Mouse (Mus musculus): ENCODE measurements around the gene Pla2g2c. TPM values are rescaled to one million over a fixed set of nuclear protein-coding genes. Genes with fewer than 3 reads are reported as not detected.

Gene Pla2g2c
- polyA plus RNA-seq, 1 experiment = not detected

DNA sequence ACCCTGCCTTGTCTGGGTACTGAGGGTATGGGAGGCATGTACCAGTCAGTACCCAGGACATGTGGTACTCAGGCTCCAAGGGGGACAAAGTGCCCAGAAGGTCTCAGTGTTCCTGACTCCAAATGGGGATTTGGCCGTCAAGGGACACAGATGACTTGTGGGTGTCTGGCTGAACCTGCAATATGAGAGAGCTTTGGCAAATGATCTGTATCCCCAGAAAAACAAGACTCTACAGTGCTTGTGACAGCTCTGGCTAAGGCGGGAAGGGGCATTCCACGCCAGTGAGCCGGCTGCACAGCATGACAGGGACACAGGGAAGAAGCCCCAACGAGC, 5.4 kb upstream of the Pla2g2c start:
- peaks cover 5% of the 10 kb centered on the region; the same call in 1 of the 2 replicates for H3K4me1 ChIP-seq (ENCODE audit: control insufficient read depth, insufficient read depth, insufficient read length, low read length)
- no peak overlapping the region for H3K4me3 ChIP-seq (ENCODE audit: insufficient read depth, low read depth, low read length)
- no peak overlapping the region for H3K27ac ChIP-seq (replicated peaks; ENCODE audit: low read depth, low read length)

DNA sequence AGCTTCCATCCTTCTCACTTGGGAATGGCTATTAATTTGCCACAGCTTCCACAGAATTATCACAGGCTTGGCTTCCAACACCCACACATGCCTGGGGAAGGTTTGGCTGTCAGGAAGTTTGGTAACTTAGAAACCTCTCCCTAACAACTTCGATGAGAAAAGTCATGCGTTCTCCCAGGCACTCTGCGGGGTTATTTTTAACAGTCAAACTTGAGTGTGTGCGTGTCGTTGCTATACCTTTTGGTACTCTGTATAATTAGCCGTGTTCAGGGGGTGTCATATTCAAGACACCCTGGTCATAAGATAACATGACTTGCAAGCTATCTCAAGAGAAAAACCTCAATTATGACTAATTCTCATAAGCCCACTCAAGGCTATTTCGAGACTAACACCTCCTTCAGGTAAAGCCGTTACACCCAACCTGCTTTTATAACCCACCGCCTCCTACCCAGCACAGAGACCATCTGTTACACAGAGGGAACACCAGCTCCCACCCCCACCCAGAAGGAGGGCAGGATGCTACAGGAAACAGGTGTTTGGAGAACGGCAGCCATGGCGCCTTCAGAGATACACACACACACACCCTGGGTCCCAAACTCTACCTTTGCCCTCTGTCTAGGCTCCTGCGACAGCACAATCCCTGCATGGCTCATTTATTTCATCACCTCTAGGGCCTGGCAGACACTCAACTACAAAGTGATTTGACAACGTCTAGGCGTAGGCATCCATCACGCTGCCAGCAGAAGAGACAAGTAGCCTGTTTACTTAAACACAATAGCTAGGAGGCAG, 905 bp upstream of the Pla2g2c start:
- H3K27ac ChIP-seq (replicated peaks; ENCODE audit: low read depth, low read length) = no peak overlapping the region
- H3K4me3 ChIP-seq (ENCODE audit: insufficient read depth, low read depth, low read length) = no peak overlapping the region
- peaks cover 14% of the 10 kb centered on the region for H3K4me1 ChIP-seq (ENCODE audit: control insufficient read depth, insufficient read depth, insufficient read length, low read length)

DNA sequence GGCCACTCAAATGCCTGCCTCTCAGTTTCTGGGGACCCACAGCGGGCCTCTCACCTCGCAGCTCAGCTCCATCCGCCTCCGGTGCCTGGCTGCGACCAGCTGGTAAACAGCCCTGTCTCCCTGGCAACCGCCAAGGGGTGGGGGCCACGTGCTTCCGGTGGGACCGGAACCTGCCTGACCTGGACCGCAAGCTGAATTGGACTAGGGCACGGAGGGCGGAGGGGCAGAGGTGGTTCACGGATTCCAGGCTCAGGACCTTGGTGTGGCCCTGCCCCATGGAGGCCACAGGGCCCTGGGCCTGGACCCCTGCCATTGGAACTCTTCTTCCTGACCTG, 502 bp downstream of the Pla2g2c start:
- Histone ChIP-seq H3K4me3 (ENCODE audit: insufficient read depth, low read depth, low read length) (no peak overlapping the region; the same call in 1 of the 2 replicates), H3K4me1 (ENCODE audit: control insufficient read depth, insufficient read depth, insufficient read length, low read length) (peaks cover 14% of the 10 kb centered on the region), H3K27ac (replicated peaks; ENCODE audit: low read depth, low read length) (no peak overlapping the region)

DNA sequence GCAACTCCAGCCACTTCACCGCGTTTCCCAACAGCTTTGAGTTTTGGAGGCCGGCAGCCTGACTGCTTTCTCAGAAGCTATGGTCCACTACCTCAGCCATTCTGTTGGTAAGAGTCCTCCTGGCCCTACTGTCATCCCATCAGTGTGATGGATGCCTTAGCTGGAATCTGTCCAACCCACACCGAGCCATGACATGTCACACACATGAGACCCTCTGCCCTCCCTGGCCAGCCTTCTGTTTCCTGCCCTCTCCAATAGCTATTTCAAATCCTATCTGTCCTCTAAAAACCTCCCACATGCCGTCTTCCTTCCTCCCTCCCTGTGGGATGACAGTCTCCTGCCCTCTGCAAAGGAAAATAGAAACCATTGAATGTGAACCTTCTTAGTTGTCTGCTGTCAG, 1.2 kb downstream of the Pla2g2c start:
- Histone ChIP-seq H3K4me3 (ENCODE audit: insufficient read depth, low read depth, low read length) (no peak overlapping the region), H3K27ac (replicated peaks; ENCODE audit: low read depth, low read length) (no peak overlapping the region), H3K4me1 (ENCODE audit: control insufficient read depth, insufficient read depth, insufficient read length, low read length) (peaks cover 14% of the 10 kb centered on the region)

DNA sequence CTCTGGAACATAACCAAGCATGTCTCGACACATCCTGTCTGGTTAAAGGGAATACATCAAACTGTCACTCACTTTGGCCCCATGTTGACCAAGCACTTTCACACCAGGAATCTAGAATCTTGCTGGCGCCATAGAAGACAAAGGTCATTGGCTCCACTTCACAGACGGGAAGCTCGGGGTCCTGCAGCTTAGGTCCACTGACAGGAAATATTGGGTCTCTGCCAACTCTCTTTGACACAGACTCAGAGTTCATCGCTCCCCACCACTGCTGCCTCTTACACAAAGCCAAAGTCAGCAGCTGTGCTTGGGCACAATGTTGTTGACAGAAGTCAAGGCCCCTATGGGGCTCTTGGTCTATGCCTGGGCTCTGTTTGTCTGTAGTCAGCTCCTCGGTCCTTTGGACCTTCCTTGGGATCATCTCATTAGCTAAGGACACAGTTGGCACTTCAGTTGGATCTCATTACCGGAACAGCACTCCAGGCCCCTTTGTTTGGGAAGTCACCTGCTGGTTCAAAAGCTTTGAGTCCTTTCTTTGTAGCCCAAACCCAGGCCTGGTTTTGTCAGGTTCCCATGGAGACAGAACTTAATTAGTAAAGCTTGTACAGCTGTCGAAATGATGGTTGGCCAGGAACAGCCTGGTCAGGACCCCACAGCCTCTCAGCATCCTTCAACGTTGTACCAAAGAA, 4.6 kb downstream of the Pla2g2c start:
- Histone ChIP-seq H3K4me3 (ENCODE audit: insufficient read depth, low read depth, low read length) (no peak overlapping the region), H3K4me1 (ENCODE audit: control insufficient read depth, insufficient read depth, insufficient read length, low read length) (peaks cover 10% of the 10 kb centered on the region), H3K27ac (replicated peaks; ENCODE audit: low read depth, low read length) (no peak overlapping the region)

DNA sequence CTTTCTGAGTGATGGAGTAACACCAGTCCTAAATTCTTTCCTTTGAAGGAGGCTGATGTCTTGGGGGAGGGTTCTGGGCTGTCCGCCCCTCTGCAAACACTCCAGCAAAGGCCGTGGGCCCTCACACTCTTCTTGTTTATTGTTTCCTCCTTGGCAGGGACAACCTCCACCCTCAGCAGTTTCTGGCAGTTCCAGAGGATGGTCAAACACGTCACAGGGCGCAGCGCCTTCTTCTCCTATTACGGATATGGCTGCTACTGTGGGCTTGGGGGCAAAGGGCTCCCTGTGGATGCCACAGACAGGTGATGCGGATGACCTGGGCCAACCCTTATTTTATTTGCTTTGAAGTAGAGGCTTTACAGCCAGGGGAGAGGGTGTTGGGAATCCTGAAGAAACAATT, 9.5 kb downstream of the Pla2g2c start:
- no peak overlapping the region for H3K27ac ChIP-seq (replicated peaks; ENCODE audit: low read depth, low read length)

DNA sequence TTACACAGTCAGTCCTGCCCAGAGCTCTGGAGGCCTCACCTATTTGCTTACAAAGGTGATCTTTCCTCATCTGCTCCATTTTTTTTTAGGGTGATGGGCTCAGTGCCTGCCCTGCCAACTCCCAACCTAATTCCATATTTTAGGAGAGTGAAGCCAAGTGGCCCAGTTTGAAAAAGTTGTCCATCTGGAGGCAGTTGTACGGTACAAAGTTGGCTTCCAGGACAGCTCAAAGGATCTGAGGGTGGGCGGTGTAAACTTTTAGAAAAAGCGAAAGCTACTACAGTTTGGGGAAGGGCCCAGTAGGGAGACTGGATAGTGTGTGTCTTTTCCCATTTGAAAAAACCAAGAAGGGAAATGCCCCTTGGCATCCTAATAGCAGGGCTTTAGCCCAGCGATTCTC, 10.3 kb downstream of the Pla2g2c start:
- Histone ChIP-seq H3K4me1 (ENCODE audit: control insufficient read depth, insufficient read depth, insufficient read length, low read length) (no peaks in the 10 kb centered on the region), H3K4me3 (ENCODE audit: insufficient read depth, low read depth, low read length) (no peak overlapping the region), H3K27ac (replicated peaks; ENCODE audit: low read depth, low read length) (no peak overlapping the region)

More for the DNA sequence above, 9.5 kb downstream of the Pla2g2c start:
- no peak overlapping the region for H3K4me3 ChIP-seq (ENCODE audit: insufficient read depth, low read depth, low read length)
- no peaks in the 10 kb centered on the region for H3K4me1 ChIP-seq (ENCODE audit: control insufficient read depth, insufficient read depth, insufficient read length, low read length)

DNA sequence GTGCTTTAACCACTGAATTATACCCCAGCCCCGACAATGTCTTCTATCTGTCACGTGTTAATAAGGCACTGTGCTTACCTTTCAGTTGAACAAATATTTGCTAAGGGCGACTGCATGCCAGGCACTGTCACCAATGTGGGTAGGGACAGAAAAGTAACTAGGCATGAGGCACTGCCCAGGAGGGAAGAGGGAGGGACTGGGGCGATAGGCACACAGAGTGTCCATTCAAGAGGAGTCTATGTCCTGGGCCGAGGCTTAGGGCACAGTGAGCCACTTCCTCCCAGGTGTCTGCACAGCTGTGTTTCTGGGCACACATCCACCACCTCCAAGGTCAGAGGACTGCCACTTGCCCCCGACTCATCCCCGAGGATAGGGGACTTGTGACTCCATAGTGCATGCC, 12.4 kb downstream of the Pla2g2c start, which contains the start of gene Ubxn10:
TSS of gene Ubxn10 (minus strand) at position 137 of the 400 bp plus-strand sequence.
- H3K4me3 ChIP-seq (ENCODE audit: insufficient read depth, low read depth, low read length) = no peak within 1 kb of the TSS
- H3K27ac ChIP-seq (replicated peaks; ENCODE audit: low read depth, low read length) = no peak within 1 kb of the TSS

DNA sequence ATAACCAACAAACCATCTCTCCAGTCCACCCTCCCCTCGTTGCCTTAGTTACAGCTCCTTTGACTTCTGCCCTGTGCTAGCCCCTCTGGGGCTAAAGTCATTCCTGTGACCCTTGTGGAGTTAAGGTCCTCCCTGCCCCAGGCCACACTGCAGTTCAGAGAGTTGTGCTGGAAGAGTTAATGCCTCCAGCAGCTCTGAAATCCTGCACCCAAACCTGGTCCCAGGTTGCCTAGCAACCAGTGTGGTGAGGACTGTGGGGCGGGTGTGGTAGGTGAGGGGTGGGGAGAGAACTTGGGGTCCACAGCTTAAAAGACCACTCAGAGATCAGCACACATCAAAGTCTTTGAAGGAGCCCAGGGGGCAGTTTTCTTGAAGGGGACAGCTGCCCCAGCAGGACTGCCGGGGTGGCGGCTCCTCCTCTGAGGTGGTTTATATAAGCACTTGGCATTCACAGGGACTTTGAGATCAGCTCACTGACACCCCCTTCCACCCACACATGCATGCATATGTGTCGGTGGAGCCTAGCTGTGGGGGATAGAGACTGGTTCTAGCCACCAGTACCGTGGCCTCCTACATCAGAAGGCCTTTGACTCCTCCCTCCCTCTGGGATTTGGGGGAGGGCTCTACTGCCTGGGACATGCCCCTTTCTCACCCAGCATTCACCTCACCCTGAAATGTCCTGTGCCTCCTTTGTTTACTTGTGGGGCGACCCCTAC, 14.7 kb downstream of the Pla2g2c start:
- Histone ChIP-seq H3K4me3 (ENCODE audit: insufficient read depth, low read depth, low read length) (no peak overlapping the region), H3K4me1 (ENCODE audit: control insufficient read depth, insufficient read depth, insufficient read length, low read length) (no peaks in the 10 kb centered on the region), H3K27ac (replicated peaks; ENCODE audit: low read depth, low read length) (no peak overlapping the region)

More for the DNA sequence above, 12.4 kb downstream of the Pla2g2c start, which contains the start of gene Ubxn10:
- H3K4me1 ChIP-seq (ENCODE audit: control insufficient read depth, insufficient read depth, insufficient read length, low read length) = no peaks in the 10 kb centered on the region

DNA sequence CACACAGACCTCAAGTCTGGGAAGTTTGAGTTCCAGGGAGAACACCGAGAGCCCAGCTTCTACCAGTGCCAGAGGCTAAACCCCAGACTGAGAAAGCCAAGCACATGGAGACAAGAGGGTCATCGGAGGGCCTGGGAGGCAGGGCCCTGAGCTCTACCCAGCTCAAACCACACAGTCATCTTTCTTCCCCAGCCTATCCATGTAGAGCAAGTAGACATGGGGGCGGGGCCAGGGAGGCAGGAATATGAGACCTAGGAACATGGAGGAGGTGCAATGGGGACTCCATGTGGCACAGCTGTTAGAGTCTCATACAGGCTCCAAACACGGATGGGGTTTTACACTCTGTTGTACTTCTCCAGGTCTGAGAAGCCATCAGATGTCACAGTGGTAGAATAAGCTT, 21.3 kb downstream of the Pla2g2c start:
- Histone ChIP-seq H3K27ac (replicated peaks; ENCODE audit: low read depth, low read length) (no peak overlapping the region), H3K4me1 (ENCODE audit: control insufficient read depth, insufficient read depth, insufficient read length, low read length) (no peaks in the 10 kb centered on the region), H3K4me3 (ENCODE audit: insufficient read depth, low read depth, low read length) (no peak overlapping the region)

DNA sequence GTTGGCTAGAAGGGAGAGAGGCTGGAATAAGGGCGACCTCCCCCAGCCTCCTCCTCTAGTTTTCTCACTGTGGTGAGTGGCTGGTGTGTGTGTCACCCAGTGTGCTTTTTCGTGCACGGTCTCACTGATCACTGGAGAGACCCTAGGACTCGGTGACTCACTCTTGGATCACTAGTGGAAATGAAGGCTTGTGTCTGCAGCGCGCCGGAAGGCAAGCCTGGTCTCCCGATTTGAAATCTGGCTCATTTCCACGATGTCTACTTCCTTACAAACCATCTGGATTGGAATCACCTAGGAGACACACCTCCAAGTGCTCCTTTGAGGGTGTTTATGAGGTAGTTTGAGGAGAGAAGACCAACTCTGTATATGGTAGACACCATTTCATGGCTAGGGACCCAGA, 22.3 kb downstream of the Pla2g2c start:
- Histone ChIP-seq H3K27ac (replicated peaks; ENCODE audit: low read depth, low read length) (no peak overlapping the region), H3K4me1 (ENCODE audit: control insufficient read depth, insufficient read depth, insufficient read length, low read length) (no peaks in the 10 kb centered on the region), H3K4me3 (ENCODE audit: insufficient read depth, low read depth, low read length) (no peak overlapping the region)

DNA sequence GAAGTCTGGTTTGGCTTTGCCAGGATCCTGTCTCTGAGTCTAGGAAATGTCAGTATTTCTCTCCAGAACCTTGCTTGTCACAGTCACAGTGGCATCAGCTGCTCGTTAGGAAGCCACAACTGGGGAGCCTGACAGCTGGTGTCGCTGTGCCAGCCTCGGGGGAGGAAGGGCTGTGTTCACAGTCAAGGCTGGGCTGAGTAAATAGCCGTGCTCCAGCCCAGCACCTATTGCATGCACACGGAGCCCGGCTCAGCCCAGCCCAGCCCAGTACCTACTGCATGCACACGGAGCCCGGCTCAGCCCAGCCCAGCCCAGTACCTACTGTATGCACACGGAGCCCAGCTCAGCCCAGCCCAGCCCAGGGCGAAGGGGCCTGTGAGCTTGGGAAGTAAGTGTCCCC, 23.3 kb downstream of the Pla2g2c start:
- Histone ChIP-seq H3K4me1 (ENCODE audit: control insufficient read depth, insufficient read depth, insufficient read length, low read length) (no peaks in the 10 kb centered on the region), H3K27ac (replicated peaks; ENCODE audit: low read depth, low read length) (no peak overlapping the region), H3K4me3 (ENCODE audit: insufficient read depth, low read depth, low read length) (no peak overlapping the region)

DNA sequence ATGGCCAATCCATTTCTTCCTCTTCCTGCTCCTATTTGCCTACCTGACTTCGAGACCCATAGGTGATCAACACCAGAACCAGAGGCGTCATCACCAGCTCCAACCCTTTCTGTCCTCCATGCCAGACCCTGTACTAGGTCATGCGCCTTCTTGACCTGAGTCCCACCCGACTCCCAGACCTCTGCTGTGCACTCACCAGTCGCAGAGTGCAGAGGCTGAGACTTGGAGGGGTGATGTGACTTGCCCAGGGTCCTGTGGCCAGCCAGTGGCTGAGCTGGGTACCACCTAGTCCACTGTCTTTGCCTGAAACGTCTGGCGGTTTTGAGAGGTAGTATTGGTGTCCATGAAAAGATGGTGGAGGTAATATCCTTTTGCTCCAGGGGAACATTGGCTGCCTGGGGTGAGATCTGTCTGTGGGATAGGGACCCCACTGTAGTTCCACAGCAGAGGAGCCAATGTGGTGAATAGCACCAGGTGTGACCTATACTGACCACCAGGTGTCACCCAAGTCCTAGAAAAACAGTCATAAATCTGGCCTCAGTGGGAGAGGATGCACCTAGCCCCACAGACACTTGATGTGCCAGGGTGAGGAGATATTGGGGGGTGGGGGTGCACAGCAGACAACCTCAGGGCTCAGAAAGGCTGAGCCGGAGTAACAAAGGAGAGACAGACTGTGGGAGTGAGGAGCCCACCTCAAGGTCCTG, 23.9 kb downstream of the Pla2g2c start:
- Histone ChIP-seq H3K27ac (replicated peaks; ENCODE audit: low read depth, low read length) (no peak overlapping the region), H3K4me1 (ENCODE audit: control insufficient read depth, insufficient read depth, insufficient read length, low read length) (no peaks in the 10 kb centered on the region), H3K4me3 (ENCODE audit: insufficient read depth, low read depth, low read length) (no peak overlapping the region)

DNA sequence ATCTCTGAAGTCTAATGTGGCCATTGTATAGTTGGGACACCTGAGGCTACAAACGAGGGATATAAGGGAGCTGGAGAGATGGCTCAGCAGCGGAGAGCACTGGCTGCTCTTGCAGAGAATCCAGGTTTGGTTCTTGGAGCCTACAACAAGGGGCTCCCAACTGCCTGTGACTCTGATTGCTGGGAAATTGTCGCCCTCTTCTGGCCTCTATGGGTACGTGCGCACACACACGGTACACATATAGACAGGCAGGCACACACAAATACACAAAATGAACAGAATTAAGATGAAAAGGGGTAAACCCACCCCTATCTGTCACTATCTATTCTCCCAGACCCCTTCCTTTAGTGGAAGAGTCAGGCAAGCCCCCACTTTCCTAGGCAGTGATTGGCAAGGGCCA, 28.0 kb downstream of the Pla2g2c start:
- Histone ChIP-seq H3K4me1 (ENCODE audit: control insufficient read depth, insufficient read depth, insufficient read length, low read length) (no peaks in the 10 kb centered on the region), H3K27ac (replicated peaks; ENCODE audit: low read depth, low read length) (no peak overlapping the region), H3K4me3 (ENCODE audit: insufficient read depth, low read depth, low read length) (no peak overlapping the region)

DNA sequence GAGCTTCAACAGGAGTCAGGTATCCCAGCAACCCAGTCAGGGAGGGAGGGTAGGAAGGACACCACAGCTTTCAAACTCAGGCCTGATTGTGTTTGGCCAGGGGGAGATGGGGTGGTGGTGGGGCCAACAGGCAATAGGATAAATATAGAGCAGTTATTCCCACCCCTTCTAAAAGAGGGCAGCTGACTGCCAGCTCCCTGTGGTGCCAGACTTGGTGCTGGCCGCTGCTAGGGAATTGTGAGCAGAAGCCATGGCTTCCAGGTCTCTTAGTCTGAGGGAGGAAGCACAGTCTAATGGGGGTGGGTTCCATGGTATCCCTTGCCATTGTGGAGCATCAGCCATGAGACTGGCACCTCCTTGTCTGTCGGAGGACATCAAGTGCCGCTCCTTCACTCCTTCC, 29.0 kb downstream of the Pla2g2c start:
- Histone ChIP-seq H3K27ac (replicated peaks; ENCODE audit: low read depth, low read length) (no peak overlapping the region), H3K4me1 (ENCODE audit: control insufficient read depth, insufficient read depth, insufficient read length, low read length) (no peaks in the 10 kb centered on the region), H3K4me3 (ENCODE audit: insufficient read depth, low read depth, low read length) (no peak overlapping the region)

Measured in brown adipose tissue, adult 24 weeks (tissue).